Mouse (Mus musculus): ENCODE results near the gene Grid1. TPM values are rescaled to one million over a fixed set of nuclear protein-coding genes. Genes with fewer than 3 reads are reported as not detected.
A peak's percentile ranks its signal among the peaks of the same experiment; 100 is the strongest.

Gene Grid1
- total and polyA plus RNA-seq, 2 experiments from 2014 or later = 9.2 to 28.3 TPM

GRCm38 (mm10) chr14:34936192-34936770 lies 116.4 kb downstream of the Grid1 start:
- Histone ChIP-seq H3K9me3 (ENCODE audit: low read length) (no peaks in the 10 kb centered on the region), H3K4me2 (ENCODE audit: low read depth) (peak overlapping the region; percentile 15; the same call in 1 of the 2 replicates), H3K9ac (no peak overlapping the region), H3K4me1 (ENCODE audit: insufficient read depth) (no peaks in the 10 kb centered on the region), H3K4me3 (ENCODE audit: low read depth, low read length) (no peak overlapping the region), H3K36me3 (ENCODE audit: insufficient read depth) (no peaks in the 10 kb centered on the region), H3K27me3 (ENCODE audit: insufficient read depth, low read length) (no peaks in the 10 kb centered on the region), H3K27ac (ENCODE audit: low read depth, low read length) (no peak overlapping the region)
- WGBS = 24% methylated on average over 13 of the region's 13 CpGs
- ATAC-seq = peak; percentile 36; the same call in 1 of the 2 replicates
- no peak for TF ChIP-seq CTCF (IDR thresholded peaks at IDR 0.05; ENCODE audit: low read depth)
- DNase-seq = no peak

GRCm38 (mm10) chr14:34944390-34944979 lies 124.6 kb downstream of the Grid1 start:
- Histone ChIP-seq H3K9ac (no peak overlapping the region), H3K4me1 (ENCODE audit: insufficient read depth) (peaks cover 22% of the 10 kb centered on the region), H3K27me3 (ENCODE audit: insufficient read depth, low read length) (no peaks in the 10 kb centered on the region), H3K36me3 (ENCODE audit: insufficient read depth) (no peaks in the 10 kb centered on the region), H3K27ac (ENCODE audit: low read depth, low read length) (no peak overlapping the region), H3K9me3 (ENCODE audit: low read length) (no peaks in the 10 kb centered on the region), H3K4me3 (ENCODE audit: low read depth, low read length) (no peak overlapping the region), H3K4me2 (ENCODE audit: low read depth) (no peak overlapping the region)
- WGBS = 61% methylated on average over 14 of the region's 14 CpGs
- TF ChIP-seq CTCF (IDR thresholded peaks at IDR 0.05; ENCODE audit: low read depth) = no peak
- DNase-seq = peak; percentile 85
- ATAC-seq = peak; percentile 76

- Histone ChIP-seq H3K4me1 (ENCODE audit: insufficient read depth) (peaks cover 22% of the 10 kb centered on the region), H3K4me2 (ENCODE audit: low read depth) (no peak overlapping the region), H3K9ac (no peak overlapping the region), H3K9me3 (ENCODE audit: low read length) (no peaks in the 10 kb centered on the region), H3K27me3 (ENCODE audit: insufficient read depth, low read length) (no peaks in the 10 kb centered on the region), H3K27ac (ENCODE audit: low read depth, low read length) (peak overlapping the region; percentile 40; the same call in 1 of the 2 replicates), H3K4me3 (ENCODE audit: low read depth, low read length) (no peak overlapping the region), H3K36me3 (ENCODE audit: insufficient read depth) (no peaks in the 10 kb centered on the region)
- DNase-seq (no peak), ATAC-seq (peak; percentile 53)
- WGBS = 82% methylated on average over 17 of the region's 17 CpGs
- no peak for TF ChIP-seq CTCF (IDR thresholded peaks at IDR 0.05; ENCODE audit: low read depth)
Measured at GRCm38 (mm10) chr14:34945471-34946313, 125.8 kb downstream of the Grid1 start.

- no peaks in the 10 kb centered on the region for H3K27me3 ChIP-seq (ENCODE audit: insufficient read depth, low read length)
- no peak overlapping the region for H3K27ac ChIP-seq (ENCODE audit: low read depth, low read length)
- TF ChIP-seq CTCF (IDR thresholded peaks at IDR 0.05; ENCODE audit: low read depth) = no peak
- peaks cover 22% of the 10 kb centered on the region for H3K4me1 ChIP-seq (ENCODE audit: insufficient read depth)
- no peaks in the 10 kb centered on the region for H3K36me3 ChIP-seq (ENCODE audit: insufficient read depth)
- DNase-seq = no peak
- H3K4me2 ChIP-seq (ENCODE audit: low read depth) = no peak overlapping the region
- WGBS = 61% methylated on average over 2 of the region's 2 CpGs
- no peak overlapping the region for H3K4me3 ChIP-seq (ENCODE audit: low read depth, low read length)
- H3K9ac ChIP-seq = no peak overlapping the region
- ATAC-seq = no peak
- H3K9me3 ChIP-seq (ENCODE audit: low read length) = no peaks in the 10 kb centered on the region
Measured at GRCm38 (mm10) chr14:34946314-34946583, 126.3 kb downstream of the Grid1 start.

GRCm38 (mm10) chr14:34948249-34948648 lies 128.3 kb downstream of the Grid1 start:
- Histone ChIP-seq H3K4me1 (ENCODE audit: insufficient read depth) (peaks cover 22% of the 10 kb centered on the region), H3K36me3 (ENCODE audit: insufficient read depth) (no peaks in the 10 kb centered on the region), H3K9ac (no peak overlapping the region), H3K9me3 (ENCODE audit: low read length) (no peaks in the 10 kb centered on the region), H3K4me3 (ENCODE audit: low read depth, low read length) (no peak overlapping the region), H3K27ac (ENCODE audit: low read depth, low read length) (no peak overlapping the region), H3K4me2 (ENCODE audit: low read depth) (no peak overlapping the region), H3K27me3 (ENCODE audit: insufficient read depth, low read length) (no peaks in the 10 kb centered on the region)
- DNase-seq (no peak), ATAC-seq (no peak)
- no peak for TF ChIP-seq CTCF (IDR thresholded peaks at IDR 0.05; ENCODE audit: low read depth)
- WGBS = 89% methylated on average over 6 of the region's 6 CpGs

GRCm38 (mm10) chr14:34952311-34952710 lies 132.4 kb downstream of the Grid1 start:
- H3K9ac ChIP-seq = no peak overlapping the region
- no peaks in the 10 kb centered on the region for H3K36me3 ChIP-seq (ENCODE audit: insufficient read depth)
- 55% methylated on average over 3 of the region's 3 CpGs for WGBS

GRCm38 (mm10) chr14:34953566-34953965 lies 133.7 kb downstream of the Grid1 start:
- Histone ChIP-seq H3K27me3 (ENCODE audit: insufficient read depth, low read length) (no peaks in the 10 kb centered on the region), H3K27ac (ENCODE audit: low read depth, low read length) (no peak overlapping the region), H3K9me3 (ENCODE audit: low read length) (no peaks in the 10 kb centered on the region), H3K4me2 (ENCODE audit: low read depth) (no peak overlapping the region), H3K9ac (no peak overlapping the region), H3K4me3 (ENCODE audit: low read depth, low read length) (no peak overlapping the region), H3K4me1 (ENCODE audit: insufficient read depth) (no peaks in the 10 kb centered on the region), H3K36me3 (ENCODE audit: insufficient read depth) (no peaks in the 10 kb centered on the region)
- ATAC-seq (peak; percentile 38; the same call in 1 of the 2 replicates), DNase-seq (no peak)
- TF ChIP-seq CTCF (IDR thresholded peaks at IDR 0.05; ENCODE audit: low read depth) = no peak
- WGBS = 36% methylated on average over 9 of the region's 9 CpGs

More at GRCm38 (mm10) chr14:34952311-34952710, 132.4 kb downstream of the Grid1 start:
- TF ChIP-seq CTCF (IDR thresholded peaks at IDR 0.05; ENCODE audit: low read depth) = no peak
- no peak for DNase-seq
- Histone ChIP-seq H3K4me1 (ENCODE audit: insufficient read depth) (peaks cover under 1% of the 10 kb centered on the region; the same call in 1 of the 2 replicates), H3K27me3 (ENCODE audit: insufficient read depth, low read length) (no peaks in the 10 kb centered on the region), H3K4me2 (ENCODE audit: low read depth) (no peak overlapping the region), H3K4me3 (ENCODE audit: low read depth, low read length) (no peak overlapping the region), H3K9me3 (ENCODE audit: low read length) (no peaks in the 10 kb centered on the region), H3K27ac (ENCODE audit: low read depth, low read length) (no peak overlapping the region)
- ATAC-seq = no peak
